In genomic region chr3:88440500-88441381, GRCm38 (mm10) we compare ENCODE assay signal across 8 mouse cellular contexts. TPM values are rescaled to one million over a fixed set of nuclear protein-coding genes. Genes with fewer than 3 reads are reported as not detected.
A peak's percentile ranks its signal among the peaks of the same experiment; 100 is the strongest.
DNase-seq lines count a peak whose midpoint lies in the region; ATAC-seq and TF ChIP-seq lines count a peak whose summit lies in the region.

No protein-coding gene starts in this region.

- no peak overlapping the region; the same call in 1 of the 2 replicates for H3K4me3 ChIP-seq in layer of hippocampus, adult 2 months
- peak overlapping the region; percentile 68 for H3K4me3 ChIP-seq in bone marrow, adult 2 months (replicated peaks; ENCODE audit: control insufficient read depth, low read depth, low read length)
- H3K4me3 ChIP-seq in lung, embryonic 15.5 days: peak overlapping the region; percentile 10

- ATAC-seq in lung, embryonic 15.5 days (ENCODE audit: borderline replicate concordance, extremely low read depth, low FRiP score, low TSS enrichment): no peak
- ATAC-seq in neutrophil, adult 5-6 weeks (ENCODE audit: extremely low read depth, insufficient number of reproducible peaks, low FRiP score, poor library complexity, severe bottlenecking): peak; percentile 41
- ATAC-seq in cerebellum, adult (ENCODE audit: insufficient number of reproducible peaks, low FRiP score, low TSS enrichment): no peak

- 14% methylated on average over 27 of the region's 27 CpGs for WGBS in bone marrow, adult 2 months
- 20% methylated on average over 27 of the region's 27 CpGs for WGBS in lung, embryonic 15.5 days

- peak; percentile 80 for TF ChIP-seq CTCF in layer of hippocampus, adult 2 months (conservative IDR thresholded peaks at IDR 0.05)
- peak; percentile 47; the same call in 1 of the 2 replicates for TF ChIP-seq CTCF in bone marrow, adult 2 months (IDR thresholded peaks at IDR 0.05; ENCODE audit: control insufficient read depth, insufficient read depth, low read length)

- peak in 1 of 2 experiments; percentile 47 for DNase-seq in layer of hippocampus, adult 2 months (ENCODE audit: low spot score in 2 of 2)
- no peak for DNase-seq in layer of hippocampus, adult 8-10 months (ENCODE audit: low spot score in 2 of 2)
- DNase-seq in frontal cortex, postnatal 36 days (ENCODE audit: low spot score in 2 of 2): peak; percentile 64 to 65
- DNase-seq in kidney, adult 8-10 months: peak; percentile 53 to 63

- no peaks in the 10 kb centered on the region for H3K9me3 ChIP-seq in lung, embryonic 15.5 days

- no peaks in the 10 kb centered on the region for H3K36me3 ChIP-seq in lung, embryonic 15.5 days

- no peak for TF ChIP-seq POLR2A in bone marrow, adult 2 months (IDR thresholded peaks at IDR 0.05; ENCODE audit: borderline replicate concordance, control insufficient read depth, low read depth, low read length)

- peak overlapping the region; percentile 47 for H3K4me2 ChIP-seq in lung, embryonic 15.5 days

- H3K27ac ChIP-seq in layer of hippocampus, adult 2 months: 0 out of 2 replicates have a peak overlapping the region, but pooled peaks have one; percentile 36
- H3K27ac ChIP-seq in bone marrow, adult 2 months (ENCODE audit: control insufficient read depth, insufficient read depth, low read depth, low read length, poor library complexity): no peak overlapping the region
- H3K27ac ChIP-seq in lung, embryonic 15.5 days: no peak overlapping the region

- H3K27me3 ChIP-seq in lung, embryonic 15.5 days: 0 out of 2 replicates have a peak, but pooled peaks cover 3% of the 10 kb centered on the region

- no peak overlapping the region for H3K9ac ChIP-seq in lung, embryonic 15.5 days

- H3K4me1 ChIP-seq in bone marrow, adult 2 months (ENCODE audit: control insufficient read depth, insufficient read depth, low read length): peaks cover 9% of the 10 kb centered on the region
- H3K4me1 ChIP-seq in lung, embryonic 15.5 days: peaks cover 25% of the 10 kb centered on the region

RNA-seq across cellular contexts. Expression of gene Slc25a44, which starts 15.8 kb away (rescaled TPM):
- total RNA-seq in layer of hippocampus, adult 2 months (2021): 10 to 100 TPM; 69.5 to 71.8 TPM
- total RNA-seq in layer of hippocampus, adult 8-10 months (2022): 10 to 100 TPM; 66.0 to 72.8 (median 68.6) TPM
- polyA plus RNA-seq in bone marrow, adult 2 months (2011; ENCODE audit: insufficient read depth, insufficient read length, low replicate concordance, missing spikeins): 15.7 and 17.4 TPM in 2 replicates
- polyA plus RNA-seq in lung, embryonic 15.5 days (2015; fragmentation: Nextera tagmentation; extraction: Ambion mirVana): 13.9 and 14.8 TPM in 2 replicates
- 20.9 and 26.2 TPM in 2 replicates for total RNA-seq in neutrophil, adult 5-6 weeks (2017)

RNA-seq across cellular contexts. Expression of gene Sema4a, which starts 20.2 kb away (rescaled TPM):
- 10 to 100 TPM; 37.0 to 42.9 TPM for total RNA-seq in layer of hippocampus, adult 2 months (2021)
- 10 to 100 TPM; 43.0 to 52.1 (median 50.8) TPM for total RNA-seq in layer of hippocampus, adult 8-10 months (2022)
- polyA plus RNA-seq in bone marrow, adult 2 months (2011; ENCODE audit: insufficient read depth, insufficient read length, low replicate concordance, missing spikeins): 43.9 and 131 TPM in 2 replicates
- 4.5 and 5.3 TPM in 2 replicates for polyA plus RNA-seq in lung, embryonic 15.5 days (2015; fragmentation: Nextera tagmentation; extraction: Ambion mirVana)
- 161 and 176 TPM in 2 replicates for total RNA-seq in neutrophil, adult 5-6 weeks (2017)

RNA-seq across cellular contexts. Expression of gene Pmf1, which starts 30.6 kb away (rescaled TPM):
- 1 to 10 TPM; 6.4 to 6.8 TPM for total RNA-seq in layer of hippocampus, adult 2 months (2021)
- 1 to 10 TPM; 5.5 to 8.3 (median 6.0) TPM for total RNA-seq in layer of hippocampus, adult 8-10 months (2022)
- polyA plus RNA-seq in bone marrow, adult 2 months (2011; ENCODE audit: insufficient read depth, insufficient read length, low replicate concordance, missing spikeins): 60.1 and 67.5 TPM in 2 replicates
- polyA plus RNA-seq in lung, embryonic 15.5 days (2015; fragmentation: Nextera tagmentation; extraction: Ambion mirVana): 158 and 164 TPM in 2 replicates
- total RNA-seq in neutrophil, adult 5-6 weeks (2017): 21.1 and 22.1 TPM in 2 replicates

RNA-seq across cellular contexts. Expression of gene Bglap, which starts 56.5 kb away (rescaled TPM):
- total RNA-seq in layer of hippocampus, adult 2 months (2021): under 1 TPM in 1 of 2 experiments, not detected in 1; 0.96 TPM
- total RNA-seq in layer of hippocampus, adult 8-10 months (2022): 1 to 10 TPM in 1 of 4 experiments, not detected in 3; 1.3 TPM
- polyA plus RNA-seq in bone marrow, adult 2 months (2011; ENCODE audit: insufficient read depth, insufficient read length, low replicate concordance, missing spikeins): 56.2 and 336 TPM in 2 replicates
- polyA plus RNA-seq in lung, embryonic 15.5 days (2015; fragmentation: Nextera tagmentation; extraction: Ambion mirVana): 0.53 TPM in 1 of 2 replicates, not detected in the other
- not detected in 2 replicates for total RNA-seq in neutrophil, adult 5-6 weeks (2017)

Comparison
In these comparisons a context has a peak if more than half of its experiments do, and no peak if none do; other contexts are left out.
1. DNase-seq: peak in frontal cortex, postnatal 36 days (2 of 2) and kidney, adult 8-10 months (2 of 2); none in layer of hippocampus, adult 8-10 months (0 of 2).